Mouse (Mus musculus): ENCODE results near the gene Anxa6.

Anxa6 gene

DNA sequence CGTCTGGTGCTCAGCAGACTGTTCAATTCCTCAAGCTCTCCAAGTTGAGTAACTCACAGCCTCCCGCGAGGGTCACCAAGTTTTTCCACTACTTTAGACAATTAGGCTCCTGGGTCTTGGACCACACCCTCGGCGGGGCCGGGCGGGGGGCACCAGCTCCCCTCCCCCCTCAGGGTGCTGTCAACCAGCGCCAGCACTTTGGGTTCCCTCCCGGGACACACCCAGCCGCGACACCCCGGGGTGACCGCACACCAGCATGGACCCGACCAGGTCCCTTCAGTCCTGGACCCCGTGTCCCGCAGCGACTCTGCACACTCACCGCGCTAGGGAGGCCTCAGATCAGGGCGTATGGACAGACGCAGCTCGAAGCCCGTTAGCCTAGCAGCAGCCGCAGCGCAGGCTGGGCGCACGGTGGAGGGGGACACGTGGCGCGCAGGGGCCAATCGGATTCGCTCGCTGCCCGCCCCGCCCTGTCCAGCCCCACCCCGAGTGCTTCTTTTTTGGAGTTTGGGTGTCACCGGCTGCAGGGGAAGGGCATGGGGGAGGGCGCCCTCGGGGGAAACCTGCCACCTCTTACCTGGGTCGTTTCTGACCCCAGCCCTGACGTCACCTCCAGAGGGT is at the start of gene Anxa6:
Gene Anxa6 (minus strand): TSS at position 406 of the 621 bp plus-strand sequence.
- DNase-seq = peak; percentile 73

DNA sequence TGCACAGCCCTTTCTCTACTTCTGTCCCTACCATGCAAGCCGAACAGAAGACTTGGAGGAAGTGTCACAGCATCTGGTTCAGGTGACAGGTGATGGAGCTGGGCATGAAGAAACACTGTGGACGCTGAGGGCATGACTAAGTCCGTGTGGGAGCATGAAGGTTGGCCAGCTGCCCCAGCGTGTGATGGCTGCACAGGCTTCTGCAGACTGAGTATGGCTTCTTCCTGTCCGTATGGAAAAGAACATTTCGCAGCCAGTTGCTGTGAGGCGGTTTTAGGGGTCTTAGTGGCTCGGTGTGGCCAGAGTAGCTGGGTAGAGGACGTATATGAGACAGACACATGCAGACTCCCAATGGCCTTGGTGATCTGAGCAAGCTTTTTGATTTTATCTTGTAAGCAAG is 48.0 kb upstream of the Anxa6 start:
- no peak for DNase-seq

DNA sequence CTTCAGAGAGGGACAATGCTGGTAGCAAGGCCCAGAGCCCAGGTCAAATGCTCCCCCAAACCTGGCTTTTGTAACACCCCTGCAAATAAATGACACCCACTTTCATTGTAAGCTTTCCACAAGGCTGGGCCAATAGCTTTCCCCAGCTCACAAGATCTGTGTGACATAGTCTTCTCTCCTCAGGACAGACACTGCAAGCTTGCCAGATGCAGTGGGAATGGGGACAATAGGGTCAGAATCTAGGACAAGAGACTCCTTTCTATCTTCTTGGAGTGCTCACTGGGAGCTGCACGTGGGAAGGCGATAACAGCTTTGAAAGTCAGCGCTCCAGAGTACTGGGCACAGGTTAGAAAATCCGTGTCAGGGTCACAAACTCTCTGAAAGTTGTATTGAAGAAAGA is 45.9 kb upstream of the Anxa6 start:
- no peak for DNase-seq

DNA sequence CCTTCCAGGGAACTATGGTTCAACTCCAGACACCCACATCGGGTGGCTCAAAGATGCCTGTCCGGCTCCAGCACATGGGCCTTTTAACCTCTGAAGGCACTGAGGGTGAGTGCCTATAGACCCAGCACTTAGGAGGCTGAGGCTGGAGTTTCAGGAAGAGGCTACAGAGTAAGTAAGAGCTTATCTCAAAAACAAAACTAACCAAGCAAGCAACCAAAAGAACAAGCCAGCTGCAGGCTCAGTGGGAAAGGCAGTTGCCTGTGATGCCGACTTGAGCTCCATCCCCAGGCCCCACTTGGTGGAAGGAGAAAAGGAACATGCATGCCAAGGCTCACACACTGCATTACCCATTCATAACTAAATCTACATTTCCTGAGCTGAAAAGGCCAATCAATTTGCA is 45.3 kb upstream of the Anxa6 start:
- DNase-seq = no peak

DNA sequence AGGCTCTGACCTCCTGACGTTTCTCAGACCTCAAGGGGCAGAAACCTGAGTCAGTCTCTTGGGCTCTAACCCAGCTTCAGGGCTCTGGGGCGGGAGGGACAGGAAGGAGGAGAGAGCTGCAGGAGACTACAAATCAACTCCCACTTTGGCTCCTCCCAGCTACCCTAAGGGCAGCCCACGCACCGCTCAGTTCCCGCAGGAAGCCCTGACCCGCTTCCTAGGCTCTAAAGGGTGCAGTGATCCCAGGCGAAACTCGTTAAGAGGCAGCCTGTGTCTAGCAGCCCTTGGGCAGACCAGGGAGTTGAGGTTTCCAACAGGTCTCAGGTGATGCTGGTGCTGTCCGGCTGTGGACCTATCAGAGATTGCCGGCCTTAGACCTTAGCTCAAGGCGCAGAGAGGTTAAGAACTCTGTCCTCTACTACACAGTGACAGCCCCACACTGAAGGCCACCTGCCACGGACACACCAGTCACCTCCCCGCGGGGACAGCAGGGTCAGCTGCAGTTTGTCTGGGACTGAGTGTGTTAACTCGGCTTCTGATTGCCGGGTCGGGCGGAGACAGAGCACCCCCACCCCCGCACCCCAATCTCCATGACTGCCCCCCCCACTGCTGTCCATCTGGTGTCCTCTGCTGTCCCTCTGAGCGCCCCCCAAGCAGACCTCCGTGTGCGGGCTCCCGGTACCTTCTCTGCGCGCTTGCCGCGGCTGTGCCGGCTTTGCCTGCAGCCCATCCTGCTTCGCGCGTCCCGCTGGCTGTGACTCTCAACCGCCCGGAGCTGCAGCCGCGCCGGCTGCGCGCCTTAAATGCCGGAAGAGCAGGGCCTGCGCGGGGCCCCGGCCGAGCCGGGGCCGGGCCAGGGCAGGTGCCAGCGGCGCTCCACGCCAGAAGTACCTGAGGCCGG is 44.3 kb upstream of the Anxa6 start, which contains the start of gene Ccdc69:
Gene Ccdc69 (minus strand): TSS at position 801 of the 901 bp plus-strand sequence.
- DNase-seq = peak; percentile 52

DNA sequence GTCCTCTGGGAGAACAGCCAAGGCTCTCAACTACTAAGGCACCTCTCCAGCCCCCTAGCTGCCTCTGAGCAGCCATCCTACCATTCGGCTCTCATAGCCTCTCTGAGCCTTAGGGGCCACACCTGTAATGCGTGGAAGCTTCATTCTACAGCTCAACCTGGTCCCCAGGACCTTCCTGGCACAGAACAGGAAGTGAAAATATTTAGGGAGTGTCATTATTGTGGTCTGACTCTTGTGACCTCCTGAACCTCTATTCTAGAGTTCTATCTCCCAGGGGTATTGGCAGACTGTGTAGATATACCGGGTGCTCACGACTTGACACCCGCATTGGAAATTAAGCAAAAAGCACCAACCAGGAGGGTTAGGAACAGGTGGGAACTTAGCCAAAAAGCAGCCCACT is 43.0 kb upstream of the Anxa6 start:
- DNase-seq = no peak

DNA sequence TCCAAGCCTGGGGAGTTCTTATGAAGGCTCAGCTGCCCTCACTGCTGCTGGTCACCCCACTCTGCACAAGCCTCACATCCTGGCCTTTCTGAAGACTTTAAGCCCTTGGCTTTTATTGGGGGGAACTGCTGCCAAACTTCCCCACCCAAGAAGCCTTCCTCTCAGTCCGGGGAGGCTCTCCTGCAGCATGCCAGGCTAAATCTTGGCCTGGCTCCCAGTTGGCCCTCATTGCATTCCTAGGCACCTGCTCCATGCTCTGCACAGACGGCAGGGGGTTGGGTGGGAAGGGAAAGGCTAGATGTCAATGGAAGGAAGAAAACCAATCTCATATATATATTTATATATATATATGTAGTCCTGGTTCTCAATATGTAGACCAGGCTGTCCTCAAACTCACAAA is 42.4 kb upstream of the Anxa6 start:
- no peak for DNase-seq

DNA sequence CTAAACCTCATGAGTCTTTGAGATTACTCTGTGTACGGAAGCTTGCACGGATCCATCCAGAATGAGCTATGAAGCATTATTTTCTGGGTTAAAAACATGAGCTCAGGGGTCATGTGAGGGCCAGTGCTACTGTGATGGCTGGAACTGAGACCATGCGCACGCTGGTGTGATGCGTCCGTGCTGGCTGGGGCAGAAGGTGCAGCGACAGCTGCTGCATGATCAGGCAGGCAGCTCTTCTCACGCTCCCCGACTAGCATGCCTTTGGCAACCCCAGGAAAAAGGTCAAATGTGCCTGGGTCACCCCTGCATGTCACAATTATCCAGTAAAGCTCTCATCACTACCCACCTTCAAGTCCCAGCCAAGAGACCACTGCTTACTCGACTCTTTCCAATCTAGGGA is 39.9 kb upstream of the Anxa6 start:
- DNase-seq = no peak

DNA sequence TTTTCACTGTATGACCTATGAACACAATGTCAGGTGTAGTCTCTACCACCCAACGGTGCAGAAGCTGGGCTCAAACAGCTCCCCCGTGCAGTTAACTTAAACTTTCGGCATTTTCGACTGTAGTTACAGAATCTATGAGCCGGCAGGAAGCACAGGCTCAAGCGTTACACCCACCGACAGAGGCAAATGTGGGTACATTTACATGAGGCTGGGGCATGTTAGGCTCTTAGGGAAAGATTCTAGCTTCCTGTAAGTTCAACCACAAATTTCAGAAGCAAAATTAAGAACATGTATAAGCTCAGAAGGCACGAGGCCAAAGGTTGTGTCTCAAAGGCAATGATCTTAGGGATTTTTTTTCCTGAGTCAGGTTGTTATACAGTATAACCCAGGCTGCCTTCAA is 39.2 kb upstream of the Anxa6 start:
- DNase-seq = no peak

DNA sequence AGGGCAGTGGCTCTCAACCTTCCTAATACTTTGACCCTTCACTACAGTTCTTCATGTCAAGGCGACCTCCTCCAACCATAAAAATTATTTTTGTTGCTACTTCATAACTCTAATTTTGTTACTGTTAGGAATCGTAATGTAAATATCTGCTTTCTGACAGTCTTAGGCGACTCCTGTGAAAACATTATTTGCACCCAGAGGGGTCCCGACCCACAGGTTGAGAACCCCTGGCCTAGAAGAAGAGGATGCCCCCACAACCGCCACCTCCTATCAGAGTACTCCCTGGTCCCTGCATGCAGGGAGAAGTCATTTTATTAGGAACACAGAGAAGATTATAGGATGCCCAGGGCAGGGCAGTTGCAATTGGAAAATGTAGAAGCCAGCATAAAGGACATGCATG is 38.1 kb upstream of the Anxa6 start:
- DNase-seq = no peak

DNA sequence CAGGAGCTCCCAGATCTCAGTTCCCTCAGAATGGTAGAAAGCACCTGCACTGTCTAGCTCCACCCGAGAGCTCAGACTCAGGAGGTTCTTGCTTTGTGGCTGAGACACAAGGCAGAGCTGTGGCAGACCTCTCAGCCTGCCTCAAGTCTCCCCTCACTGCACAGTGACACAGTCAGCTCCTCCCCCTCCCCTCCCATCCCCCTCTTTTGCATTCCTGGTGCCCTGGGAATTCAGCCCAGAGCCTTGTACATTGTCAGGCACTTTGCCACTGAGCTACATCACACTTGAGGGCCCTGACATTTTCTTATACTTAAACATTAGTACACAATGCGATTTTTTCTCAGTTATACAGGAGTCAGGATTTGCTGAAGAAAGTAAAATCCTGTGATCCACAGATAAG is 35.8 kb upstream of the Anxa6 start:
- no peak for DNase-seq

DNA sequence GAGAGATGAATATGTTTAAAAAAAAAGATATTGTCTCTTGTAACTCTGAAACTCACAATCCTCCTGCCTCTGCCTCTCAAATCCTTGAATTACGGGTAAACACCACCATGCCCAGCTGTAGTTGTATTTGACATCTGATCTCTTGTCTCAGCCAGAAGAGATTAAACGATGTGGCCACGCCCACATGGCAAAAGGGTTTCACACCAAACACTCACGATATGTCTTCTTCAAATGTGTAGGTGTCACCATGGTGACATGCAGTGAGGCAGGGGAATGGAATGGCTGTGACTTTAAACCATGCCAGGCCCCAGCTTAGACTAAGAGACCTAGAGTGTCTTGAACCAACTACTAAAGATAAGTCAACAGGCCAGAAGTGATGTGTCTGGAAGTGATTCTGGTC is 33.7 kb upstream of the Anxa6 start:
- DNase-seq = no peak

DNA sequence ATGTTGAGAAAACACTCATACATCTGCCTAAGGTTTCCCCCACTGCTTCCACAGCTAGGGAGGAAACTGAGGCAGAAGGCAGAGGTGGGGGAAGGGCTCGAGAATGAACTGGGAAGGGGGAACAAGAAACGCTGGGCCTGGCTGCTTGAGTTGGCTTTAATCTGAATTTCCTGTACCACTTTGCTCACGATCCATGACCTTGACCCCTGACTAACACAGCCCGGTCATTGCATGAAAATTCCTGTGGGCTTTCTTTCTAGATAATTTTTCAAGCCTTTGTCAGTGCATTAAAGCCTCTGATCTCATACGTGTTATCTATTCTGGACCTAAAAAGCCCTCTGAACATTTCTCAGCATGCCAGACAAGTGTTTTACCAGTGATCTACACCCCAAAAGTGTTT is 29.6 kb upstream of the Anxa6 start:
- no peak for DNase-seq

DNA sequence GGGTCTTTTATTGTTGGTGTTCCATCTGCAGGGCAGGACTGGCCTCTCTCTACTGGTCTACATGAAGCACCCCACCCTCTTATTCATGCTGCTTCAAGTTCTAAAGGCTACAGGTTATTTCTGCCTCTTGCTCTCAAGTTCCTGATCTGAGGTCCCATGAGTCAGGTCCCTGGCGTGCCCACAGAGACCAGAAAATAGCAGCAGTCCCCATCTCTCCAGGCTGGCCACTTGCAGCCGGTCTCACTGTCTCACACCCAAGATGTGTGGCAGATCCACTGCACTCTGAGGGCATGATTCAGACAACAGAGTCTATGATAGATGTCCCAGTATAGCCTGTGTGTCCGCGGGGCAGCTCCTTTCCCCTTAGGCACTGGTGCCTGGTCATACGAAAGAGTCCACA is 27.6 kb upstream of the Anxa6 start:
- no peak for DNase-seq

DNA sequence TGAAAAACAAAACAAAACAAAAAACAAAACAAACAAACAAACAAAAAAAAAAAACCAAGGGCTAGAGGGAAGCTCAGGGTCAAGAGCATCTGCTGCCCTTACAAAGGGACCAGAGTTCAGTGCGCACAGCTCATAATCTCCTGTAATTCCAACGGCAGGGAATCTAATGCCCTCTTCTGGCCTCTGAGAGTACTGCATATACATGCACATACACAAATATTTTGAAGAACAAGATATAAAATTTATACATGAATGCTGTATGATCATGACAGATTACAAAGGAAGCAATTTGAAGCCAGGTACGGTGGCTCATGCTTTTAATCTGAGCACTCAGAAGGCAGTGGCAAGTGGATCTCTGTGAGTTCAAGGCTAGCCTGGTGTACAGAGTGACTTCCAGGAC is 24.3 kb upstream of the Anxa6 start:
- DNase-seq = no peak

DNA sequence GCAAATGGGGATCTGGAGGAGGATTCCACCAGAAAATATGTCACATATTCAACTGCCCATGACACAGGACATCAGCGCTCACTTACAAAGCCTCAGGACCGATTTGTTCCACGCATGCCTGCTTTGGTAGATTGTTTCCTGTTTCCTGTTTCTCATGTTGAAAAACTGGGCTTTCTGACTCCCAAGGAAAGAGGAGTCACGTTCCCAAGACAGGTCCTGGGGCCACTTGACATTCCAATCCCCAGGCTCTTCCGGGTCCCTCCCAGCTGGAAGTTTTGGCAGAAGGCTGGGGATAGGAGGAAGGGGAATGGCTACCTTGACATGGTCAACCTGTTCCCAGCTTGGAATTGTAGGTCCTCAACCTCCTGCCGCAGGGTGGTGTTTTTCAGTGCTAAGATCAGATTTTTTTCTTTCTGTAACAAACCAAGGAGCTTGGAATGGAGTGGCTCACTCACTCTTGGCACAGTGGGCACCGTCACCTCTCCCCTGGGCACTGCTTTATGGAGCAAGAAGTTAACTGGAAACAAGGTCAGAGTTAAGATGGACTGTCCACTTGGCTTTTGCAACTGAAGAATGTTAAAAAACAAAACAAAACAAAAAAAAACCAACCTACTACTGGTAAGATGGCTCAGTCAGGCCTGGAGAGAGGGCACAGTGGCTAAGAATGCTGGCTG is 17.7 kb upstream of the Anxa6 start:
- DNase-seq = peak; percentile 42

DNA sequence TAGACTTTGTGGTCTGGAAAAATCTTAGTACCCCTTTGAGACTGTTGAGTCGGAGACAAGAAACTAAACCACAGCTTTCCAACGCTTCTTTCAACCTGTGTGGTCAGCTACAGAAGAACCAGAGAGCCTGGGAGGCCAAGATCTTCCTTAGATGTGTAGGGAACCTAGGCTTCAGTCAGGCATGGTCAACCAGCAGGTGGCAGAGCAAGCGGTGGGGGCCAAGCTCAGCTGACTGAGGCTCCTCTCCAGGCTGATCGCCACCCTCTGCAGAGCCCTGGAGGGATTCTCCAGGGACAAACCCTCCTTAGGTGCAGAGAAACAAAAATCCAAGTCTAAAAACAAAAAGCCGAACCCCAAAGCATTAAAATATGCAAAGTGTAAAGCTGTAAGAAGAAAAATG is 13.4 kb upstream of the Anxa6 start:
- peak; percentile 63 for DNase-seq

DNA sequence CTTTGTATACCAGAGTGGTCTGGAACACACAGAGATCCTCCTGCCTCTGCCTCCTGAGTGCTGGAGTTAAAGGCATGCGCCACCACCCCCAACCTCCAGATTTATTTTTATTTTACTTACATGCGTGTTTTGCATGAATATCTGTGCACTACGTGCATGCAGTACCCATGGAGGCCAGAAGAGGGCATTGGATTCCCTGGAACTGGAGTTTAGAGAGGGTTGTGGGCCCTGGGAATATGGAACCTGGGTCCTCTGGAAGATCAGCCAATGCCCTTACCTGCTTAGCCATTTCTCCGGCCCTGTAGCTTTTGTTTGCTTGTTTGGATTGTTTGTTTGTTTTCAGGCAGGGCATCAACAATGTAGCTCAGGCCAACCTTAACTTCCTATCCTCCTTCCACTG is 8.1 kb upstream of the Anxa6 start:
- DNase-seq = no peak

DNA sequence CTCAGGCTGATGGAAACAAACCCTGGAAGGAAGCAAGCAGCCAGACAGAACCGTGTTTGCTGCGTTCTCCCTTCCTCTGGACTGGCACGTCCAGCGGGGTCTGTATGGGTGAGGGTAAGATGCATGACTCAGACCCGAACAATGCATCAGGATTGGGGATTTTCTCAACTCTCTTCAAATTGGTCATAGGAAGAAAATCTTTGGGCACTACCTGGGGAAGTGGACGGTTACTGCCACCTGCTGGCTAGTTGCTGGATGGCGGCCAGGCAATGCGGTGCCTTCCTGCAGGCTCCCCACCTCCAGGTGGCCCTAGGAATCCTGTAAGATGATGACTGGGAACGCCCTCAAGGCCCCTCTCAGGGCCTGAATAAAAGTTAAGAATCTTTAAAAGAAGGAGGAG is 6.3 kb upstream of the Anxa6 start:
- peak; percentile 84 for DNase-seq

DNA sequence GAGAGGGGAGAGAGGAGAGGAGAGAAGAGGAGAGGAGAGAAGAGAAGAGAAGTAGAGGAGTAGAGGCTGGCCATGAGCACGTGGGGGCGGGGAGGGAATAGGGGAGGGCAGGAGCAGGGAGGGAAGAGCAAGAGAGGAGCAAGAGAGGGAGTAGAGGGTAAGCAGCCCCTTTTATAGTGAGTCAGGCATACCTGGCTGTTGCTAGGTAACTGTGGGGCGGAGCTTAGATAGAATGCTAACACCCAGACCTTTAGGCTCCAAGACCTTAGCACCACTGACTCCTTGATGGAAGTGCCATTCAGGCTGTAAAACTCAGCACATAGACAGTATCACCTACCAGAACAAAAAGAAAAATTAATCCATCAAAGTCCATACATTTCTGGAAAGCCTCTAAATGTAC is 3.4 kb upstream of the Anxa6 start:
- no peak for DNase-seq

DNA sequence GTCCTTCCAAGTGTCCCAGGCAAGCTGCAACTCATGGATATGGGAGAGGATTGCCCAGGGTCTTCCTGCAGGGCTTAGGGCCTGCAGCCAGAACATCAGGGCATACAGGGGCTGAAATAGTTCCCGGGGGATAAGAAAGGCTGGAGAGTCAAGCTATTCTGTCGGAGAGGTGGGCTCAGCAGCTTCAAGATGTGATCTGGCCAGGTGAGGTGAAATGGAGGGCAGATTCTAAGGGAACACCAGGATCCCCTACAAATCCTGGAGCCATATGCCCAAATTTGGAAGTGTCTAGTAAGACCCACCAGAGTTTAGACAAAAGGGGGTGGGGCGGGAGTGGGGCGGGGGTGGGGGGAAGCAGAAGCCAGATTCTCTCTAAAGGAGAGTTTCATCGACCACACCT is 959 bp downstream of the Anxa6 start:
- DNase-seq = no peak

DNA sequence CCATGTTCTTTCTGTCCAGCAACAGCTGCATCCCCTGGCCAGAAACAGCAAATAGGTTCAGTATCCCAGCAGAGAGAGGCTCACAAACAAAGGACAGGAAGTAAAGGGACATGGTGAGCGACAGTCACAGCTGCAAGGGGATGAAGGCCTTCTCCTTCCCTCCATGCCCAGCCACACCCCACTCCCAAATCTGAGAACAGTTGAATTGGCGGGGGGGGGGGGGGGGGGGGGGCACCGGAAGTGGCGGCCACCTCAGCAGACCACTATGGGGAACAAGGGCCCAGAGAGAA is 1.3 kb downstream of the Anxa6 start:
- no peak for DNase-seq

DNA sequence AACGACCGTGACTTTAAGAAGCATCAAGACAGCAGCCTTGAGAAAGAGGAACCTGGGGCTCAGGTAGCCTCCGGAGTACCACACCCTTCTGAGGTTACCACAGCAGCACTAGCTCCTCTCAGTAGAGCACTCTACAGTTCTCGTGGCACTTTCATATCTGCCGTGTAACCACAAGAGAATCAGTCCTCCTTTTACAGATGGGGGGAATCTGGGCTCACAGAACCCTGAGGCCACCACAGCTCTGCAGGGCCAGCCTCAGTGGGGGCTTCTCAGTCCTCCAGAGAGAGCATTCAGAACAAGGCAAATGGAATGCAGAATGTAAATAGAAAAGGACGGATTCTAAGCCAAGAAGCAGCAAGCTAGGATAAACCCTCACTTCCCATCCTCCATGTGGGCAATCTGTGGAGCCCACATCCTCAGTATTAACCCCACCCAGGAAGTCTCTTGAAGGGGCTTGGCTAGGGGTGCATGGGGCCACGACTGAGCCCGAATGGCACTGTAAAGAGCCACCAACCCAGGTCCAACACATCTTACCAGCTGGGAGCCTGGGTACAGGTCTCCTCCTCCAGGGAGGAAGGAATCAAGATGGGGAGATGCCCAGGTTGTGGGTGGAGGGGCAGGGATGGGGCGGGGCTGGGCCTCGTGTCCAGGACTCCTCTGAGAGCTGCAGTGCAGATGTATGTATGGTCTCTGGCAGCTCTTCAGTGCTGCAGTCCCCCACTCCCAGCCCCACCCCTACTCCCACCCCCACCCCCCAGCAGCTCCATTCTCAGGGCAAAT is 1.8 kb downstream of the Anxa6 start:
- no peak for DNase-seq
